Mouse (Mus musculus) left cerebral cortex, adult 9 months (tissue): ENCODE measurements at regions not wholly inside any gene's neighbourhood (a gene's known extent, or its start where the extent isn't known, plus 50 kb on each side); places are given as distances from the start of the nearest gene placed in this dataset.
"Not testable (repeated sequence)": the region's sequence is repeated elsewhere in the genome, so short reads cannot be mapped to it uniquely, and the experiment has no call there.

Experiments
- DNase-seq, 2 experiments: peaks; one replicate each; pipeline ENCODE4 v3.0.0; 2022; ENCODE audit warnings: low spot score in 2 of 2

- DNase-seq, result no peak
Observed at GRCm38 (mm10) chr15:14815556-14815955, 1642.1 kb upstream of the Cdh6 start.

GRCm38 (mm10) chr15:14806849-14807248 lies 1633.4 kb upstream of the Cdh6 start:
- DNase-seq, result no peak

- no peak for DNase-seq
Observed at GRCm38 (mm10) chr15:14795221-14795620, 1621.7 kb upstream of the Cdh6 start.

GRCm38 (mm10) chr15:14780727-14781126 lies 1607.3 kb upstream of the Cdh6 start:
- no peak for DNase-seq

- no peak for DNase-seq
Observed at GRCm38 (mm10) chr15:14741733-14742132, 1568.3 kb upstream of the Cdh6 start.

- DNase-seq, result not testable (repeated sequence)
Observed at GRCm38 (mm10) chr15:14697925-14698324, 1524.5 kb upstream of the Cdh6 start.

- DNase-seq, result no peak
Observed at GRCm38 (mm10) chr15:14696481-14696880, 1523.0 kb upstream of the Cdh6 start.

- no peak for DNase-seq
Observed at GRCm38 (mm10) chr15:14689141-14689540, 1515.7 kb upstream of the Cdh6 start.

- no peak for DNase-seq
Observed at GRCm38 (mm10) chr15:14642291-14642690, 1468.8 kb upstream of the Cdh6 start.

- peak in 1 of 2 experiments; percentile 45 for DNase-seq
Observed at GRCm38 (mm10) chr15:14628523-14628922, 1455.0 kb upstream of the Cdh6 start.

- no peak for DNase-seq
Observed at GRCm38 (mm10) chr15:14606691-14607090, 1433.2 kb upstream of the Cdh6 start.
